Mouse (Mus musculus) duodenum, adult 2 months (tissue): ENCODE measurements around the gene Paf1. TPM values are rescaled to one million over a fixed set of nuclear protein-coding genes. Genes with fewer than 3 reads are reported as not detected.

ENCODE experiments used
- polyA plus RNA-seq: library from polyadenylated mRNA; depleted of rRNA; stranded (reverse); fragments of >200 nt; gene quantifications from 2 replicates; pipeline ENCODE4 v1.2.3, GENCODE M21; 2012; ENCODE audit warnings: low replicate concordance; rRNA removed

Gene Paf1
- 81.7 and 153 TPM in 2 replicates for polyA plus RNA-seq

GRCm38 (mm10) chr7:28392429-28393271, at the start of gene Paf1, which contains the start of gene Med29:
Paf1 (plus strand) TSS chr7:28392951.
Med29 (minus strand) TSS chr7:28392708.

GRCm38 (mm10) chr7:28350155-28350883, 42.4 kb upstream of the Paf1 start, which contains the start of gene Rps16:
Rps16 (plus strand) TSS chr7:28350652.

GRCm38 (mm10) chr7:28372251-28373108, 20.3 kb upstream of the Paf1 start, which contains the start of gene Plekhg2:
Plekhg2 (minus strand) TSS chr7:28372599.

GRCm38 (mm10) chr7:28380237-28381016, 12.3 kb upstream of the Paf1 start, which contains the start of gene Zfp36:
Zfp36 (minus strand) TSS chr7:28380253.

GRCm38 (mm10) chr7:28436932-28437570, 44.3 kb downstream of the Paf1 start, which contains the start of gene Gmfg:
Gmfg (plus strand) TSS chr7:28437447.

Other genes starting within 250 kb of the Paf1 start
- 11.8 and 16.2 TPM in 2 replicates for gene Fbl, start 223.2 kb upstream of the Paf1 start, polyA plus RNA-seq
- 35.8 and 47.2 TPM in 2 replicates for gene Dyrk1b, start 213.5 kb upstream of the Paf1 start, polyA plus RNA-seq
- 2.1 and 3.1 TPM in 2 replicates for gene Eid2, start 125.1 kb upstream of the Paf1 start, polyA plus RNA-seq
- 5.6 and 9.5 TPM in 2 replicates for gene Eid2b, start 115.2 kb upstream of the Paf1 start, polyA plus RNA-seq
- gene Selenov, start 101.8 kb upstream of the Paf1 start, polyA plus RNA-seq = not detected in 2 replicates
- 0.85 and 2.0 TPM in 2 replicates for gene Dll3, start 90.7 kb upstream of the Paf1 start, polyA plus RNA-seq
- 62.6 and 69.2 TPM in 2 replicates for gene Timm50, start 80.9 kb upstream of the Paf1 start, polyA plus RNA-seq
- gene Supt5, start 54.2 kb upstream of the Paf1 start, polyA plus RNA-seq = 67.1 and 86.1 TPM in 2 replicates
- 542 and 682 TPM in 2 replicates for gene Rps16, start 42.3 kb upstream of the Paf1 start, polyA plus RNA-seq
- gene Plekhg2, start 20.4 kb upstream of the Paf1 start, polyA plus RNA-seq = 18.5 and 35.5 TPM in 2 replicates
- gene Zfp36, start 12.7 kb upstream of the Paf1 start, polyA plus RNA-seq = 75.8 and 210 TPM in 2 replicates
- 48.3 and 51.3 TPM in 2 replicates for gene Med29, start 243 bp upstream of the Paf1 start, polyA plus RNA-seq
- gene Gmfg, start 44.5 kb downstream of the Paf1 start, polyA plus RNA-seq = 3.9 and 4.1 TPM in 2 replicates
- 1.9 and 2.2 TPM in 2 replicates for gene Lrfn1, start 59.0 kb downstream of the Paf1 start, polyA plus RNA-seq
- gene Ifnl2, start 117.5 kb downstream of the Paf1 start, polyA plus RNA-seq = not detected in 2 replicates
- gene Ifnl3, start 129.9 kb downstream of the Paf1 start, polyA plus RNA-seq = not detected in 2 replicates
- gene Sycn, start 147.9 kb downstream of the Paf1 start, polyA plus RNA-seq = 17.4 and 5,492 TPM in 2 replicates
- gene Nccrp1, start 154.3 kb downstream of the Paf1 start, polyA plus RNA-seq = 0.26 and 3.6 TPM in 2 replicates
- 60.8 and 63.0 TPM in 2 replicates for gene Samd4b, start 205.2 kb downstream of the Paf1 start, polyA plus RNA-seq
- gene Pak4, start 205.2 kb downstream of the Paf1 start, polyA plus RNA-seq = 72.4 and 92.7 TPM in 2 replicates
- 0.05 TPM in 1 of 2 replicates, not detected in the other for gene Acp7, start 238.4 kb downstream of the Paf1 start, polyA plus RNA-seq